In the genomic region with DNA sequence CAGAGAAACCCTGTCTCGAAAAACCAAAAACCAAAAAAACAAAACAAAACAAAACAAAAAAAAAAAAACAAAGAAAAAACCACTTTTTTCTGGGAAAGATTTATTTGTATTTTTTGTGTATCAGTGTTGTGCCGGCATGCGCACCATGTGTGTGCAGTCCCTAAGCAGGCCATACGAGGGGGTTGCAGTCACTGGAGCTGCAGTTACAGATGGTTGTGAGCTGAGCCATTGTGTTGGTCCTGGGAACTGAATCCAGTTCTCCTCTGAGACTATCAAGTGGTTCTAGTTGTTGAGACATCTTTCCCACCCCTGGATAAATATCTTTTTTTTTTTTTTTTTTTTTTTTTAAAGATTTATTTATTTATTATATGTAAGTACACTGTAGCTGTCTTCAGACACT, we compare ENCODE assay signal across 19 mouse cellular contexts.
"Had no signal": no experiment of that assay in that cellular context is flagged by ENCODE, and none has a peak within 500 bp of the region (broad histone marks: within the 10 kb centered on the region; RNA-seq: fewer than 3 reads in every experiment).

No protein-coding gene starts in this region.

- ATAC-seq: midbrain, embryonic 16.5 days had no signal

- DNase-seq: lung, adult 18-20 months; lung, embryonic 14.5 days; lung, postnatal 10 days; lung, postnatal 4 days; midbrain, embryonic 14.5 days; retina, postnatal 1 day; right cerebral cortex, adult 18-20 months; right cerebral cortex, postnatal 25 days; right cerebral cortex, postnatal 4 days; spleen, adult 18-20 months; thymus, adult 18-20 months; thymus, postnatal 25 days; thymus, postnatal 4 days had no signal

- H3K4me2 ChIP-seq: lung, embryonic 14.5 days; midbrain, embryonic 12.5 days; neural tube, embryonic 13.5 days; neural tube, embryonic 15.5 days had no signal

- H3K27ac ChIP-seq: midbrain, embryonic 10.5 days; midbrain, embryonic 12.5 days; neural tube, embryonic 13.5 days; neural tube, embryonic 15.5 days had no signal

- H3K9me3 ChIP-seq: midbrain, embryonic 10.5 days; midbrain, embryonic 12.5 days; neural tube, embryonic 13.5 days; neural tube, embryonic 15.5 days had no signal

- H3K36me3 ChIP-seq: midbrain, embryonic 12.5 days; neural tube, embryonic 13.5 days; neural tube, embryonic 15.5 days had no signal

- H3K9ac ChIP-seq: lung, embryonic 14.5 days; midbrain, embryonic 12.5 days; neural tube, embryonic 13.5 days; neural tube, embryonic 15.5 days had no signal

- H3K4me3 ChIP-seq: midbrain, embryonic 10.5 days; midbrain, embryonic 12.5 days; myocyte; neural tube, embryonic 13.5 days; neural tube, embryonic 15.5 days had no signal

- H3K27me3 ChIP-seq: midbrain, embryonic 12.5 days; neural tube, embryonic 13.5 days; neural tube, embryonic 15.5 days had no signal
